Mouse (Mus musculus) erythroblast, embryonic 14.5 days (primary cell): Measurements from ENCODE around the gene Anks1b. TPM values are rescaled to one million over a fixed set of nuclear protein-coding genes. Genes with fewer than 3 reads are reported as not detected.

Experiments
- H3K27me3 ChIP-seq: 2 replicates; pipeline ENCODE4 v1.6.1; 2012; ENCODE audit warnings: inconsistent platforms; ENCODE audit not compliant: control insufficient read depth
- H3K36me3 ChIP-seq: 2 replicates; pipeline ENCODE4 v1.6.1; 2012; ENCODE audit warnings: mild to moderate bottlenecking, inconsistent platforms; ENCODE audit not compliant: control insufficient read depth
- H3K4me1 ChIP-seq: 2 replicates; pipeline ENCODE4 v1.6.1; 2012; ENCODE audit warnings: inconsistent platforms; ENCODE audit not compliant: control insufficient read depth
- H3K4me3 ChIP-seq: replicated peaks from 2 replicates; pipeline ENCODE3; 2012; ENCODE audit warnings: moderate library complexity, mild to moderate bottlenecking, inconsistent platforms
- H3K9me3 ChIP-seq: 2 replicates; pipeline ENCODE4 v1.6.1; 2012; ENCODE audit warnings: low read length, inconsistent platforms, mixed read lengths; ENCODE audit not compliant: control insufficient read depth
- GATA1 ChIP-seq: IDR thresholded peaks from 2 replicates; pipeline ENCODE4 v1.6.1; 2012; ENCODE audit warnings: low read length, inconsistent platforms, mixed read lengths
- TAL1 ChIP-seq: IDR thresholded peaks from 3 replicates; pipeline ENCODE4 v1.6.1; 2012; ENCODE audit warnings: low read length, inconsistent platforms, mixed read lengths
- polyA plus RNA-seq: library from polyadenylated mRNA; stranded (reverse); fragments of >175 nt; gene quantifications from 2 replicates; pipeline ENCODE4 v1.2.3, GENCODE M21; 2012

The Anks1b gene
- 0.02 TPM in 1 of 2 replicates, not detected in the other for polyA plus RNA-seq

DNA sequence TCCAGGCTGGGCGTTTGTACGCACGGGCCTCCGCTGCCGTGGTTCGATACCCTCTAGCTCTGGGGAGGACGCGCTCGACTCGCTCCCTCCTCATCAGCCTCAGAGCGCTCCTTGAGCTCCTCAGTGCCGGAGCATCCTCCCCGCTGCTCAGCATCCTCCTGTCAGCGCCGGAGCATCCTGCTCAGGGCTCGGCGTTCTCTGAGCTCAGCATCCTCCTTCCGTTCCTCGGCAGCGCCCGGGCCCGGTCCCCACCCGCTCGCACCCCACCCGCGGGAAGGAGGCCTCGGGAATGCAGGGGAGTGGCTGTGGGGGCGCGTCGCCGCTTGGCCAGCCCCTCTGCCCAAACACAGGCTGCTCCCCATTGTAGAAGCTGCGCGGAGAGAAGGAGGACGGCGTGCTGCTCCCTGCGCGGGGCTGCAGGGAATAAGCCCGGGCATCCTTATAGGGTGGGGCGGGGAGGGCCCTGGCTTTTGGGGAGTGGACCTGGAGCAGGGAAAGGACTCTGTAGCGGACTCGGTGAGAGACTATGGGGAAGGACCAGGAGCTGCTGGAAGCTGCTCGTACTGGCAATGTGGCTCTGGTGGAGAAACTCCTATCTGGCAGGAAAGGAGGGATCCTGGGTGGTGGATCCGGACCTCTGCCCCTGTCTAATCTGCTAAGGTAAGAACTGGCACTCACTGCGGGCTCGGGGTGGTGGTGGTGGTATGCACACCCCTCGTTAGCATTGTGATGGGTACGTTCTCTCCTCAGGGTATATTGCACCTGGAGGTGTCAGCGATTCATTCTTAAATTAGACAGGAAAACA lies at the start of gene Anks1b:
Gene Anks1b (plus strand): TSS at position 364 of the 805 bp plus-strand sequence.
- H3K4me3 ChIP-seq = no peak within 1 kb of the TSS
- H3K36me3 ChIP-seq = no peaks in the 10 kb centered on the region
- no peaks in the 10 kb centered on the region for H3K4me1 ChIP-seq
- no peaks in the 10 kb centered on the region for H3K9me3 ChIP-seq
- peaks cover 35% of the 10 kb centered on the region for H3K27me3 ChIP-seq
- TF ChIP-seq TAL1 = no peak
- TF ChIP-seq GATA1 = no peak

DNA sequence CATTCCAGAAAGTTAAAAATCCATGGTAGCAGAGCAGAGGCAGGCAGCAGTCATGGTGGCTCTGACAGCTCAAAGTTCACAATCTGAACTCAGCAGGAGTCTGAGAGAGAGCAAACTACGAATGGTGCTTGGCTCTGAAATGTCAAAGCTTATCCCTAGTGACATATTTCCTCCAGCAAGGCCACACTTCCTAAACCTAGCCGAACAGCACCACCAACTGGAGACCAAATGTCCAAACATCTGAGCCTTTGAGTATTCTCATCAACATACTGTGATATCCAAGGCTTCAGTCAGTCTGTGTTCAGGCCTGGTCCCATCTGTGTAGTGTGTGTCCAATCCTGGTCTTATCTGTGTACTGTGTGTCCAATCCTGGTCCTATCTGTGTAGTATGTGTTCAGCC lies 49.4 kb upstream of the Anks1b start:
- Histone ChIP-seq H3K9me3 (no peaks in the 10 kb centered on the region), H3K4me1 (no peaks in the 10 kb centered on the region), H3K36me3 (no peaks in the 10 kb centered on the region), H3K4me3 (no peak overlapping the region), H3K27me3 (no peaks in the 10 kb centered on the region)
- TF ChIP-seq TAL1 = no peak
- TF ChIP-seq GATA1 = no peak

DNA sequence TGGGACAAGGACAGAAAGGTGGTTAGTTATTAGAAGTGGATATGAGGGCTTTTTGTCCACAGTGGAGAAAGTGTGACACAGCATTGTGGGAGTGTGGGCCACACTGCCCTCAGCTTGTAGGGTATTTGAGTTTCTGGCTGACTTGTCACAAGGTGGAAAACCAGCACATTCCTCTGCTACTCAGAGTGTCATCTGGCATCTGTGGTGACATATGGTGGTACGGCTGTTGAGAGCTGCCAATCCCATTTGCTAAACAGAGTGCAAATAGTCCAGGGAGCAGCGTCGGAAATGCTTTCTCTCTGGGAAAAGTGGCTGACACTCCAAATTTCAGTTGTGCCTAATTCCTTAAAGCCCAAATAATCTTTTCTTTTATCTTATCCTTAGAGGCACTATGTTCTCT lies 46.4 kb upstream of the Anks1b start:
- H3K4me1 ChIP-seq = no peaks in the 10 kb centered on the region
- no peaks in the 10 kb centered on the region for H3K27me3 ChIP-seq
- no peak overlapping the region for H3K4me3 ChIP-seq
- H3K9me3 ChIP-seq = no peaks in the 10 kb centered on the region
- H3K36me3 ChIP-seq = no peaks in the 10 kb centered on the region
- TF ChIP-seq TAL1 (no peak), GATA1 (no peak)

DNA sequence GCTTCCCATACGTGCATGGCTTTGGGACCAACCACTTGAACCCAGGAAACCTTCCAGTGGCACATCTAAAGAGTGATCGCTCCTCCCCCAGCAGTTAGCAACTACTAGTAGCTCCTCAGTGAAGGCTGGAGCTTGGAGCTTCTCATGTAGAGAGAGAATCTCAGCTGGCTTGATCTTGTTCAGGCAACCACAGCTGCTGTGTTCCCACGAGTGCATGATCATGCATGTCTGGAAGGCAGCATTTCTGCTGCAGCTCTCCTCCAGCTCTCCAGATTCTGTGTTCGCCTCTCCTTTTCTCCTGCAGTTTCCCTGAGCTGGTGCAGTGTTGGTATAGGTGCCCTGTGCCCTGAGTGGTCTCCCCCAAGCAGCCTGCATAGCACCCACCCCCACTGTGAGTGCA lies 41.0 kb upstream of the Anks1b start:
- Histone ChIP-seq H3K4me3 (no peak overlapping the region), H3K4me1 (no peaks in the 10 kb centered on the region), H3K36me3 (no peaks in the 10 kb centered on the region), H3K27me3 (no peaks in the 10 kb centered on the region), H3K9me3 (no peaks in the 10 kb centered on the region)
- no peak for TF ChIP-seq GATA1
- no peak for TF ChIP-seq TAL1

DNA sequence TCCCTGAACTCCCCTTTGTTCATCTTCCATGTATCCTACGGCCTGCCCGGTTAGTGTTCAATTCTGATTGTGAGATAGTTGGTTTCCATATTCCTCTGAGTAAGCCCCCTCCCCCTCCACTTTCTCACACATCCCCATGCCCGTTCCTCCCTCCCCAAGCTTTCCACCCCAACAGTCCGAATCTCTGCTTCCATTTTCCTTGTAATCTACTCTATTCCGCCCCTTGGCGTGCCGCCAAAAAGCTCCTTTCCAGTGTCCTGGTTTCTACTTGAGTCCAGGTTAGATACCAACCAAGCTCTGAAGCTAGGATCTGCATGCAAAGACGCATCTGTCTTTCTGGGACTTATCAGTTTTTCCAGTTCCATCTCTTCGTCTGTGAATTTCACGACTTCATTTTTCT lies 40.1 kb upstream of the Anks1b start:
- H3K27me3 ChIP-seq = no peaks in the 10 kb centered on the region
- no peak overlapping the region for H3K4me3 ChIP-seq
- H3K36me3 ChIP-seq = no peaks in the 10 kb centered on the region
- H3K9me3 ChIP-seq = no peaks in the 10 kb centered on the region
- TF ChIP-seq GATA1 (no peak), TAL1 (no peak)
- no peaks in the 10 kb centered on the region for H3K4me1 ChIP-seq

DNA sequence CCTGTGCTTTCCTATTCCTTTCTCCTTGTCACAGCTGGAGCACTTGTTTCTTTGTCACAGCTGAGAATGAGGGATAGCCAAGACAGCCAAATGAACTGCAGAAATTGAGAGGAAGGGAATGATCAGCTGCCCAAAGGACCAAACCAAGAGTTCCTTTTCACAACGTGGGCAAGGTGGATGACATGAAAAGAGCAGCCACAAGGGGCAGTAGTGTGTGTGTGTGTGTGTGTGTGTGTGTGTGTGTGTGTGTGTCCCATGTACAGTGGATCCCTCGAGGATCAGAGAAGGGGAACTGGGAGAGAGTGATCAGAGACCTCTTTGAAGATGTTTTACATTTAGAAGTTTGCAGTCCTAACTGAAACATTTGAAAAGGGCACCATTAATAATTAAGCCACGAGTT lies 35.8 kb upstream of the Anks1b start:
- TF ChIP-seq TAL1 = no peak
- no peak for TF ChIP-seq GATA1
- H3K9me3 ChIP-seq = no peaks in the 10 kb centered on the region
- no peaks in the 10 kb centered on the region for H3K4me1 ChIP-seq
- no peaks in the 10 kb centered on the region for H3K36me3 ChIP-seq
- no peak overlapping the region for H3K4me3 ChIP-seq
- no peaks in the 10 kb centered on the region for H3K27me3 ChIP-seq

DNA sequence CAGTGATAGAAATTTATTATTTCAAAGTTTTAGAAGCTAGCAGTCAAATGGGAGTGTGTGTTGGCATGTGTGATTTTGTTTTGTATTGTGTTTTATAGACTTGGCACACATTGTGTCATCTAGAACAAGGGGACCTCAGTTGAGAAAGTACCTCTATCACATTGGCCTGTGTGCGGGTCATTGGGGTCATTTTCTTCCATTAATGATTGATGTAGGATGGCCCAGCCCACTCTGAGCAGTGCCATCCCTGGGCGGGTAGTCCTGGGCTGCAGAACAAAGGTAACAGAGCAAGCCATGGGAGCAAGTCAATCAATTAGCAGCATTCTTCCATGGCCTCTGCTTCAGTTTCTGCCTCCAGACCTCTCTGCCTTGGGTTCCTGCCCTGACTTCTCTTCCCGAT lies 34.5 kb upstream of the Anks1b start:
- H3K36me3 ChIP-seq = no peaks in the 10 kb centered on the region
- no peaks in the 10 kb centered on the region for H3K4me1 ChIP-seq
- H3K4me3 ChIP-seq = no peak overlapping the region
- H3K9me3 ChIP-seq = no peaks in the 10 kb centered on the region
- H3K27me3 ChIP-seq = no peaks in the 10 kb centered on the region
- TF ChIP-seq GATA1 = no peak
- no peak for TF ChIP-seq TAL1

DNA sequence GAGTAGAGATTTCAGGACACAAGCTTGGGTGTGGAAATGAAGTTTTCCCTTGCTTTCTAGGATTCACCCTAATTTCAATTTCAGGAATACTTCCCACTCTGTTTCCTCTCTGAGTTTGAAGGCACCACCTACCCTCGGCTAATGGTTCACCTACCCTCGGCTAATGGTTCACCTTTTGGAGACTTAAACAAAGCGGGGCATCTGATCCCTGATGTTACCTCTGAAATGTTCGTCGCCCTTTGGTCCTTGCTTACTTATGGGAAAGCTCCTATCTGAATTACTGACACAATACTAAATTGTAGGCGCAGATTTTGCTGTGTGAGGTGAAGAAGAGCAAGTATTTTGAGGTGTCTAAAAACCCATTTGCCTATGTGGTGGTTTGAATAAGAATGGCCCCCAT lies 22.4 kb upstream of the Anks1b start:
- no peaks in the 10 kb centered on the region for H3K4me1 ChIP-seq
- no peak overlapping the region for H3K4me3 ChIP-seq
- H3K27me3 ChIP-seq = no peaks in the 10 kb centered on the region
- TF ChIP-seq GATA1 (no peak), TAL1 (no peak)
- H3K36me3 ChIP-seq = no peaks in the 10 kb centered on the region
- H3K9me3 ChIP-seq = no peaks in the 10 kb centered on the region

DNA sequence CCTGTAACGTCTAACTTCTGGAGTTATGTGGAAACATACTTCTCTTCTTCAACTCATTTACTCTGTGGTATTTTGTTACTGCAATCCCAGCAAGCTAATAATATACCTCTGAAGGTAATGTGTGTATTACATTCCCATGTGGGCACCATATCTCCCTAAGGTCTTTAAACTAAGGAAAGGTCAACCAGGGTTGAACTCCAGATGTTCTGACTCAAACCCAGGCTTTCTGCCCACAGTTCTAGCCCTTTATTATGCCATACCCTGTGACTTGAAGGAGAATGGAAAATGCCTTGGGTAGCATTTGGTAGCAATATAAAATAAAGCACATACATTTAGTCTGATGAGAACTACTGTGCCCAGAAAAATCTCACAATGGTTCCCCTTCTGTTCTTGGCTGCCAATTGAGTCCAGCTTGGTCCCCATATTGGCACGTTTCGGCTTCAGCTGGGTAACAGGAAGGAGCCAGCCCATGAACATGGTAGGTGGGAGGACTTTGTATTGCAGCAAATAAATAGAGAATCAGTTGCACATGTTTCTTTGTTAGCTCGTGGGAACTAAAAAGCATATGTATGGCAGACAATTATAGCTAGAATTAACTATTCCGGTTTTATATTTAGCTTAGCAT lies 17.9 kb upstream of the Anks1b start:
- Histone ChIP-seq H3K4me1 (no peaks in the 10 kb centered on the region), H3K36me3 (no peaks in the 10 kb centered on the region), H3K9me3 (no peaks in the 10 kb centered on the region), H3K4me3 (no peak overlapping the region), H3K27me3 (no peaks in the 10 kb centered on the region)
- TF ChIP-seq TAL1 = no peak
